Mouse (Mus musculus) midbrain, embryonic 10.5 days (tissue): ENCODE data around the gene Vars2. TPM values are rescaled to one million over a fixed set of nuclear protein-coding genes. Genes with fewer than 3 reads are reported as not detected.

Experiments used
- DNase-seq: peaks from one replicate; pipeline ENCODE4 v3.0.0-alpha.2; 2017; ENCODE audit warnings: low spot score
- H3K27ac ChIP-seq: fragments of 300-500 bp; sonication (generic); replicated peaks from 2 replicates; pipeline ENCODE4 v1.5.1; 2016; ENCODE audit warnings: mild to moderate bottlenecking
- H3K27me3 ChIP-seq: fragments of 300-500 bp; sonication (generic); 2 replicates; pipeline ENCODE4 v1.6.1; 2016; ENCODE audit warnings: low read depth, mild to moderate bottlenecking; ENCODE audit not compliant: poor library complexity, severe bottlenecking
- H3K36me3 ChIP-seq: fragments of 300-500 bp; sonication (generic); 2 replicates; pipeline ENCODE4 v1.6.1; 2016; ENCODE audit warnings: mild to moderate bottlenecking, moderate library complexity
- H3K4me1 ChIP-seq: fragments of 300-500 bp; sonication (generic); 2 replicates; pipeline ENCODE4 v1.6.1; 2016
- H3K4me3 ChIP-seq: fragments of 300-500 bp; sonication (generic); 2 replicates; pipeline ENCODE4 v1.5.1; 2016; ENCODE audit warnings: mild to moderate bottlenecking, moderate library complexity
- H3K9me3 ChIP-seq: fragments of 300-500 bp; sonication (generic); replicated peaks from 2 replicates; pipeline ENCODE4 v1.6.1; 2016; ENCODE audit warnings: mild to moderate bottlenecking
- WGBS: fragments of 180-500 bp; shearing (Covaris S2); methylation state at CpG from one replicate; pipeline ENCODE4 v1.1.7; 2016; 5-methylcytosine and 5-hydroxymethylcytosine counted together
- polyA plus RNA-seq: library from polyadenylated mRNA; unstranded; fragments of >200 nt; fragmentation: Nextera tagmentation; extraction: Ambion mirVana; gene quantifications from 2 replicates; pipeline ENCODE4 v1.2.1, GENCODE M21; 2016

Gene Vars2
- polyA plus RNA-seq, 1 experiment from 2014 or later = 19.3 TPM

GRCm38 (mm10) chr17:35688347-35689175 lies 21.2 kb upstream of the Vars2 start:
- Histone ChIP-seq H3K27me3 (no peaks in the 10 kb centered on the region), H3K4me1 (peaks cover 24% of the 10 kb centered on the region), H3K27ac (no peak overlapping the region), H3K9me3 (no peaks in the 10 kb centered on the region), H3K36me3 (peaks cover 100% of the 10 kb centered on the region), H3K4me3 (no peak overlapping the region)
- WGBS = 89% methylated on average over 25 of the region's 25 CpGs
- no peak for DNase-seq

- peak; percentile 58 for DNase-seq
Measured at GRCm38 (mm10) chr17:35685061-35685460, 17.7 kb upstream of the Vars2 start.

DNA sequence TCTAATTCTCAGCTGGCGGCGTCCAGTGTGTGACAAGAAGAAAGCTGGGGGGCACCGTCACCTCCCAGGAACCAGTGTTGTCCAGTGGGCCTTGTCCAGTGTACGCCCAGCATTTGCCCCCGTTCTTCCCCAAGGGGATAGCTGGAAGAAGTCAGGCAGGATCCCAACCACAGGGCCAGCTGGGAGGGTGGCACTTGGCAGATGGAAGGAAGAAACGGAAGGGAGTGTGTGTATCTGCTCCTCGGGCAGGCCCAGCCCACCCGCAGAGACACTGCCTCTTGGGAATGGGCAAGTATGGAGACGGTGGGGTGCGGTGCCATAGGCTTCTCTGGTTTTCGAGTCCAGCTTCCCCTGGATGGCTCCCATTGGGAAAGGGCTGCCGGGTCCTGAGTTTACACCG lies 14.6 kb upstream of the Vars2 start:
- H3K4me3 ChIP-seq = no peak overlapping the region
- H3K9me3 ChIP-seq = no peaks in the 10 kb centered on the region
- H3K36me3 ChIP-seq = peaks cover 78% of the 10 kb centered on the region
- DNase-seq = no peak
- H3K27me3 ChIP-seq = no peaks in the 10 kb centered on the region
- no peak overlapping the region for H3K27ac ChIP-seq
- peaks cover 29% of the 10 kb centered on the region for H3K4me1 ChIP-seq
- 91% methylated on average over 13 of the region's 13 CpGs for WGBS

More at GRCm38 (mm10) chr17:35685061-35685460, 17.7 kb upstream of the Vars2 start:
- peak overlapping the region; percentile 19; the same call in 1 of the 2 replicates for H3K4me3 ChIP-seq
- peaks cover 100% of the 10 kb centered on the region for H3K36me3 ChIP-seq
- no peaks in the 10 kb centered on the region for H3K9me3 ChIP-seq
- WGBS = 69% methylated on average over 9 of the region's 9 CpGs
- H3K27ac ChIP-seq = peak overlapping the region; percentile 61
- H3K27me3 ChIP-seq = no peaks in the 10 kb centered on the region
- H3K4me1 ChIP-seq = peaks cover 30% of the 10 kb centered on the region

DNA sequence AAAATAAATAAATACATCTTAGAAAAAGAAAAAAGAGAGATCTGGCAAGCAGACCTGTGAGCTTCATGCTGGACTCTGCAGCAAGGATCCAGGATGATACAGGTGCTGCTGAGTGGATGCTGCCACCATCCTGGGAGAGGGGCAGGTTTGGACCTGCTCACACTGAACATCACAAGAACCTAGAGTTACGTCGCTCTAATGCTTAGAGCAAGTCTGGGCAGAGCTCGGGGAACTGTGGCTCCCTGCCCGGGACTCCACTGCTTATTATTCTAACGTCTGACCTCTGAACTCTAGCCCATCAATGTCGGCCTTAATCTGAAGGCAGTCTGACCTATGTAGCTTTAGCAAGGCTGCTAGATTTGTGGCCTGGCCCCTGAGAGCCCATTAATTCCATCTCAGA lies 13.2 kb upstream of the Vars2 start:
- WGBS = 31% methylated on average over 6 of the region's 6 CpGs
- peaks cover 15% of the 10 kb centered on the region for H3K4me1 ChIP-seq
- H3K27ac ChIP-seq = no peak overlapping the region

DNA sequence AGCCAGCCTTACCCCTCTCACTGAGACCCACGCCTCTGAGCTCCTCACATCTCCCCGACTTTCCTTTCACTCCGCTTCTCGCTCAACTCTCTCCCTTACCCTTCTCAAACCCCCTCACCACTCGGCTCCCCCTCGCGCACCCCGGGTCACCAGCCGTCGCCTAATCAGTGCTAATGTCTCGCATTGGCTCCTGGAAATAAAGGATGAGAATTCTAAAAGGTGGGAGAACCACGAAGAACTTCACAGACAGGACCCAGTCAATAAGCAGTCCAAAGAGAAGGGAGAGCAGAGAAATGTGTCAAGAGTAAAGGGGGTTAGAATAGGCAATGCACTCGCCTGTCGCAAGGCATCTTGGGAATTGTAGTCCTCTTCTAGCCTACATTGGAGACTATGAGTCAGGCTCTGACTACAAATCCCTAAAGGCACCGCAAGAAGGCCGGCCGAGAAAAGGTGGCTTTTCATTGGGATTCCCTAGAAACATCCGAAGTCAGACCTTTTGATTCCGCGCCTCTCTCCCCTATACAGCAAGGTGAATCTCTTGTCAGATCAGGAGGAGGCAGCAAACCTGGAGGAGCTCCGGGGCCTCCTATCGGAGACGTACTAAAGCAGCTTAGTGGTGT lies 6.1 kb upstream of the Vars2 start, which contains the start of gene Gtf2h4:
TSS of gene Gtf2h4 (minus strand) at position 324 of the 620 bp plus-strand sequence.
- WGBS = 4% methylated on average over 23 of the region's 23 CpGs
- Histone ChIP-seq H3K27me3 (no peaks in the 10 kb centered on the region), H3K4me1 (peaks cover 13% of the 10 kb centered on the region), H3K27ac (peak within 1 kb of the TSS; percentile 84), H3K9me3 (no peaks in the 10 kb centered on the region), H3K4me3 (peak within 1 kb of the TSS; percentile 83), H3K36me3 (peaks cover 25% of the 10 kb centered on the region)
- DNase-seq = peak; percentile 82

More for the DNA sequence above, 13.2 kb upstream of the Vars2 start:
- H3K9me3 ChIP-seq = no peaks in the 10 kb centered on the region
- no peak for DNase-seq
- H3K27me3 ChIP-seq = no peaks in the 10 kb centered on the region
- peaks cover 64% of the 10 kb centered on the region for H3K36me3 ChIP-seq
- H3K4me3 ChIP-seq = no peak overlapping the region

GRCm38 (mm10) chr17:35672527-35672926 lies 5.1 kb upstream of the Vars2 start:
- no peaks in the 10 kb centered on the region for H3K27me3 ChIP-seq
- 94% methylated on average over 6 of the region's 6 CpGs for WGBS
- peaks cover 25% of the 10 kb centered on the region for H3K36me3 ChIP-seq
- H3K27ac ChIP-seq = no peak overlapping the region
- peak overlapping the region; percentile 83 for H3K4me3 ChIP-seq
- no peaks in the 10 kb centered on the region for H3K9me3 ChIP-seq
- H3K4me1 ChIP-seq = peaks cover 21% of the 10 kb centered on the region
- no peak for DNase-seq

GRCm38 (mm10) chr17:35671846-35672245 lies 4.5 kb upstream of the Vars2 start:
- H3K4me1 ChIP-seq = peaks cover 27% of the 10 kb centered on the region
- H3K27ac ChIP-seq = no peak overlapping the region
- peaks cover 25% of the 10 kb centered on the region for H3K36me3 ChIP-seq
- no peaks in the 10 kb centered on the region for H3K27me3 ChIP-seq
- H3K9me3 ChIP-seq = no peaks in the 10 kb centered on the region
- 90% methylated on average over 6 of the region's 6 CpGs for WGBS
- DNase-seq = no peak
- H3K4me3 ChIP-seq = no peak overlapping the region

DNA sequence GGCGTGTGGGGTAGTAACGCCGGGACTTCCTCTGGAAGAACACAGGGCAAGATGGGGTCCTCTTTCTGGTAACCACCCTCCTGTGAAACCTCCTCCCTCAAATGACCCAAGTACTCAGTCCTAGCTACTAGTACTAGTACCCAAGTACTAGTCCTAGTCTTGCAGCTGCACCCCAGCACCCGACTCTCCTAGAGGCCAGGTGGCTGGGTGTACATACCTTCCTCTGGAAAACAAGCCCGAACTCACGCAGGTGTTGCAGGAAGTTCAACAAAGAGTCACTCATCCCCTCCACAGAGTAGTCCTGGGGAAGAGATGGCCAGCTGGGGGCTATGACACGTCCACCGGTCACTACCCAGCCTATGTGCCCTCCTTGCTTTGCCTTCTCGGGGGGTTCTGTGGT lies 2.3 kb upstream of the Vars2 start:
- 96% methylated on average over 9 of the region's 9 CpGs for WGBS
- H3K4me3 ChIP-seq = no peak overlapping the region

DNA sequence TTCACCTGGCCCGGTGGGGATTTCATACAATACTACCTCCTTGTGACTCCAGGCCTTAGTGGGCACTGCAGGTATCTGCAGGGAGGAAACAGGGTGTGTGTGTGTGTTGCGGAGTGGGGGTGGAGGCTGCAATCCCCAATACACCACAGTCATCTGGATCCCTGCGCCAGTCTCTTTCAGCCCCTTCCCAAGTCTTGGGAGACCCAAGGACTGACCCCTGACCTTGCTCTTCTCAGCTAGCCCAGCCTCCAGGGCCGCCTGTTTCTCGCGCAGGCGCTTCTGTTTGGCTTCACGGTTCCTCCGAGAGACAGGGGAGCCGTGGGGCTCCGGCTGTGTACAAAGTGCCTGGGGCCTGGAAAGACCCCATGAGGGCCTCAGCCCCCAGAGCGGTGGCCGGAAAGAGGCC lies 538 bp downstream of the Vars2 start:
- peaks cover 58% of the 10 kb centered on the region for H3K36me3 ChIP-seq
- no peak for DNase-seq

More for the DNA sequence above, 2.3 kb upstream of the Vars2 start:
- no peak for DNase-seq
- peaks cover 38% of the 10 kb centered on the region for H3K4me1 ChIP-seq
- H3K36me3 ChIP-seq = peaks cover 35% of the 10 kb centered on the region
- H3K27me3 ChIP-seq = no peaks in the 10 kb centered on the region
- no peak overlapping the region for H3K27ac ChIP-seq
- no peaks in the 10 kb centered on the region for H3K9me3 ChIP-seq

DNA sequence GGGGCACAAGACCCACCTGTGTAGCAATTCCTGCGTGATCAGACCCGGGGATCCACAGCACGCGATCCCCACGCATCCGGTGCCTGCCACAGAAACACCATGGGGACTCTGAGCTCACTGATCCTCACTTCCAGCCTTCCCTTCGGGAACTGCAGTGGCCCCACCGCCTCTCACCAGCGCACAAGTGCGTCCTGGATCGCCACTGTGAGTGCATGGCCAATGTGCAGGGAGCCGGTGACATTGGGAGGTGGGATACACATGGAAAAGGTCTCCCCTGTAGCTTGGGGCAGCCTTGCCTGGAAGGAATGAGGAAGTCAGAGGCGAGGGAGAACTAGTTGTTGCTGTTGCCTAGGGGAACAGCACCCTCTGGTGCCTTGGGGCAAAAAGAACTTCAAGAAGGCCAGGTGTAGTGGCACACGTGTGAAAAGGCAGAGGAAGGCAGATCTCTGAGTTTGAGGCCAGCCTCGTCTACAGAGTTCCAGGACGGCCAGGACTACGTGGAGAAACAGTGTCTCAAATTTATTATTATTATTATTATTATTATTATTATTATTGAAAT lies 1.4 kb downstream of the Vars2 start:
- Histone ChIP-seq H3K4me1 (peaks cover 25% of the 10 kb centered on the region), H3K27ac (no peak overlapping the region), H3K4me3 (peak overlapping the region; percentile 26), H3K36me3 (peaks cover 64% of the 10 kb centered on the region), H3K27me3 (no peaks in the 10 kb centered on the region), H3K9me3 (no peaks in the 10 kb centered on the region)
- no peak for DNase-seq
- 84% methylated on average over 17 of the region's 17 CpGs for WGBS

More for the DNA sequence above, 538 bp downstream of the Vars2 start:
- peaks cover 25% of the 10 kb centered on the region for H3K4me1 ChIP-seq
- H3K27ac ChIP-seq = peak overlapping the region; percentile 90
- 4% methylated on average over 13 of the region's 13 CpGs for WGBS
- no peaks in the 10 kb centered on the region for H3K9me3 ChIP-seq
- H3K27me3 ChIP-seq = no peaks in the 10 kb centered on the region
- peak overlapping the region; percentile 75 for H3K4me3 ChIP-seq

DNA sequence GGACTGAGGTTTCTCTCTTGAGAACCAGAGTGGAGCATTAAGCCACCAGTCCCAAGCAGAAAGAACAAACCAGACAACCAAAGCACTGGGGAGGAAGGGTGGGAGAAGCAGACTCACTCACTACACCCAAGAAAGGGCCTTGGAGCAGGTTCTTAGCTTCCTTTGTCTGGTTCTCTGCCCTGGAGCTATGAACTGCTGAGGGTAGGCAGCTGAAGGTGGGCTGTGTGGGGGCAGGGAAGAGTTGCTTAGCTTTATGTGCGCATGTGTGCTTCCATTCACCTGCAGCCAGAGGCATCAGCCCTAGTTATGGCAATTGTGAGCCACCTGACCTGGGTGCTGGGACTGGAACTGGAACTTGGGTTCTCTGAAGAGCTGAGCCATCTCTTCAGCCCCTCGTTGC lies 14.3 kb downstream of the Vars2 start:
- 88% methylated on average over 2 of the region's 2 CpGs for WGBS
- H3K36me3 ChIP-seq = peaks cover 39% of the 10 kb centered on the region
- no peaks in the 10 kb centered on the region for H3K9me3 ChIP-seq
- H3K27ac ChIP-seq = no peak overlapping the region
- no peak overlapping the region for H3K4me3 ChIP-seq
- no peaks in the 10 kb centered on the region for H3K27me3 ChIP-seq
- peaks cover 13% of the 10 kb centered on the region for H3K4me1 ChIP-seq
- no peak for DNase-seq

GRCm38 (mm10) chr17:35649429-35649828 lies 18.0 kb downstream of the Vars2 start:
- WGBS = 80% methylated on average over 2 of the region's 2 CpGs
- no peaks in the 10 kb centered on the region for H3K27me3 ChIP-seq
- H3K9me3 ChIP-seq = no peaks in the 10 kb centered on the region
- no peak overlapping the region for H3K27ac ChIP-seq
- no peak for DNase-seq
- peaks cover 3% of the 10 kb centered on the region; the same call in 1 of the 2 replicates for H3K36me3 ChIP-seq
- no peaks in the 10 kb centered on the region; the same call in 1 of the 2 replicates for H3K4me1 ChIP-seq
- H3K4me3 ChIP-seq = no peak overlapping the region
